ENCODE assay signal across 23 mouse cellular contexts in the genomic region with DNA sequence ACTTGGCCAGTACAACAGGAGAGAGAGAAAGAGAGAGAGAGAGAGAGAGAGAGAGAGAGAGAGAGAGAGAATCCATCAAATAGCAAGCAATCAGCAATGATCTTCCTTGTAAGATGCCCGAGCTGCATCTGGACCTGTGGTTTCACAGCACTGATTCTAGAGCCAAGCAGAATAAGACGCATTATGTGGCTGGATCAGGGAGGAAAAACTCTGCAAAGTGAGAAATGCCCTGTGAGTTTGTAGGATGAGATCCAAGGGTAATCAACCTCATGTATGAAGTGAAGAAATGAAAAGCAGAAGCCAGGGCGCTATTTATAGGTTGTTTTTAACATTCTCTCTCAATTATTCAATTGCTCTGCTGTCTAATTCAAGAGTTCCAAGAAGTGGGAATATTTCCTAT.
A peak's percentile ranks its signal among the peaks of the same experiment; 100 is the strongest.
DNase-seq lines count a peak whose midpoint lies in the region; ATAC-seq and TF ChIP-seq lines count a peak whose summit lies in the region.
"Had no signal": no experiment of that assay in that cellular context is flagged by ENCODE, and none has a peak within 500 bp of the region (broad histone marks: within the 10 kb centered on the region; RNA-seq: fewer than 3 reads in every experiment).

No protein-coding gene starts in this region.

- H3K9me3 ChIP-seq in embryonic facial prominence, embryonic 14.5 days (ENCODE audit: control insufficient read depth, low read length), result no peaks in the 10 kb centered on the region
- no peaks in the 10 kb centered on the region for H3K9me3 ChIP-seq in embryonic facial prominence, embryonic 10.5 days
- H3K9me3 ChIP-seq in lung, embryonic 14.5 days (ENCODE audit: low read depth, low read length), result no peaks in the 10 kb centered on the region
- no peaks in the 10 kb centered on the region for H3K9me3 ChIP-seq in embryonic facial prominence, embryonic 15.5 days (replicated peaks)
- H3K9me3 ChIP-seq in hindbrain, embryonic 13.5 days, result no peaks in the 10 kb centered on the region
- H3K9me3 ChIP-seq: embryonic facial prominence, embryonic 13.5 days; forebrain, embryonic 13.5 days; forebrain, embryonic 15.5 days had no signal

- TF ChIP-seq CTCF in lung, embryonic 14.5 days (IDR thresholded peaks at IDR 0.05; ENCODE audit: low read depth), result no peak
- no peak for TF ChIP-seq CTCF in lung, adult 2 months (IDR thresholded peaks at IDR 0.05; ENCODE audit: insufficient read depth, low read length)

- no peak overlapping the region for H3K27ac ChIP-seq in embryonic facial prominence, embryonic 14.5 days (replicated peaks; ENCODE audit: low read depth, low read length)
- no peak overlapping the region for H3K27ac ChIP-seq in embryonic facial prominence, embryonic 10.5 days (replicated peaks)
- no peak overlapping the region for H3K27ac ChIP-seq in lung, embryonic 14.5 days (ENCODE audit: low read depth)
- peak overlapping the region; percentile 60; the same call in 1 of the 2 replicates for H3K27ac ChIP-seq in embryonic facial prominence, embryonic 15.5 days (replicated peaks)
- H3K27ac ChIP-seq in hindbrain, embryonic 13.5 days, result no peak overlapping the region
- H3K27ac ChIP-seq: embryonic facial prominence, embryonic 13.5 days; forebrain, embryonic 13.5 days; forebrain, embryonic 15.5 days had no signal

- H3K36me3 ChIP-seq in embryonic facial prominence, embryonic 14.5 days (ENCODE audit: control insufficient read depth, insufficient read depth, low read length), result no peaks in the 10 kb centered on the region
- H3K36me3 ChIP-seq in embryonic facial prominence, embryonic 10.5 days (replicated peaks), result no peaks in the 10 kb centered on the region
- H3K36me3 ChIP-seq in lung, embryonic 14.5 days (ENCODE audit: insufficient read depth), result no peaks in the 10 kb centered on the region
- H3K36me3 ChIP-seq in embryonic facial prominence, embryonic 15.5 days, result no peaks in the 10 kb centered on the region
- no peaks in the 10 kb centered on the region for H3K36me3 ChIP-seq in hindbrain, embryonic 13.5 days
- H3K36me3 ChIP-seq: embryonic facial prominence, embryonic 13.5 days; forebrain, embryonic 15.5 days; G1E had no signal

- DNase-seq in embryonic facial prominence, embryonic 14.5 days (ENCODE audit: low spot score), result peak; percentile 56
- DNase-seq in embryonic facial prominence, embryonic 10.5 days (ENCODE audit: low spot score), result no peak
- peak; percentile 37 for DNase-seq in lung, embryonic 14.5 days
- no peak for DNase-seq in lung, adult 2 months
- DNase-seq in NIH3T3 (ENCODE audit: low read depth), result peak; percentile 3
- no peak for DNase-seq in spleen, adult 12 weeks (ENCODE audit: low spot score)
- DNase-seq: adrenal gland, adult 8-10 months; adrenal gland, postnatal 14 days; adrenal gland, postnatal 36 days; B cell, adult 2 months; cerebellum, adult 11-12 months; cerebellum, adult 2 months; cerebellum, postnatal 10 days; cerebellum, postnatal 25 days; forebrain, postnatal 0 days had no signal

- ATAC-seq in embryonic facial prominence, embryonic 14.5 days (ENCODE audit: low read depth), result no peak
- ATAC-seq in lung, embryonic 14.5 days (ENCODE audit: insufficient read depth), result no peak
- ATAC-seq in embryonic facial prominence, embryonic 15.5 days (ENCODE audit: insufficient number of reproducible peaks, low FRiP score, low TSS enrichment, low read depth), result no peak
- no peak for ATAC-seq in hindbrain, embryonic 13.5 days (ENCODE audit: low FRiP score)
- ATAC-seq: CD4-positive, CD25-positive, alpha-beta regulatory T cell, adult 4 months; forebrain, embryonic 13.5 days; forebrain, embryonic 15.5 days; forebrain, postnatal 0 days had no signal

- no peak for TF ChIP-seq POLR2A in lung, adult 2 months (IDR thresholded peaks at IDR 0.05; ENCODE audit: borderline replicate concordance, extremely low read depth, low read depth, low read length)

- 47% methylated on average over 3 of the region's 3 CpGs for WGBS in embryonic facial prominence, embryonic 14.5 days
- 84% methylated on average over 3 of the region's 3 CpGs for WGBS in embryonic facial prominence, embryonic 10.5 days
- 47% methylated on average over 3 of the region's 3 CpGs for WGBS in lung, embryonic 14.5 days
- WGBS in lung, adult 2 months, result 50% methylated on average over 3 of the region's 3 CpGs
- 38% methylated on average over 3 of the region's 3 CpGs for WGBS in embryonic facial prominence, embryonic 15.5 days
- WGBS in hindbrain, embryonic 13.5 days, result 82% methylated on average over 3 of the region's 3 CpGs

- H3K4me3 ChIP-seq in embryonic facial prominence, embryonic 14.5 days (ENCODE audit: low read depth, low read length), result no peak overlapping the region
- no peak overlapping the region for H3K4me3 ChIP-seq in embryonic facial prominence, embryonic 10.5 days
- no peak overlapping the region for H3K4me3 ChIP-seq in lung, embryonic 14.5 days (ENCODE audit: low read depth, low read length)
- no peak overlapping the region for H3K4me3 ChIP-seq in lung, adult 2 months (replicated peaks; ENCODE audit: extremely low read depth, low read depth, low read length)
- no peak overlapping the region for H3K4me3 ChIP-seq in embryonic facial prominence, embryonic 15.5 days (replicated peaks)
- H3K4me3 ChIP-seq in hindbrain, embryonic 13.5 days, result no peak overlapping the region
- H3K4me3 ChIP-seq: embryonic facial prominence, embryonic 13.5 days; erythroblast, embryonic 14.5 days; forebrain, embryonic 13.5 days; forebrain, embryonic 15.5 days had no signal

- H3K4me1 ChIP-seq in embryonic facial prominence, embryonic 14.5 days (ENCODE audit: control insufficient read depth, insufficient read depth, low read length), result no peaks in the 10 kb centered on the region; the same call in 1 of the 2 replicates
- no peaks in the 10 kb centered on the region for H3K4me1 ChIP-seq in embryonic facial prominence, embryonic 10.5 days
- H3K4me1 ChIP-seq in lung, embryonic 14.5 days (ENCODE audit: insufficient read depth), result no peaks in the 10 kb centered on the region
- H3K4me1 ChIP-seq in lung, adult 2 months (ENCODE audit: control insufficient read depth, insufficient read depth, low read length), result no peaks in the 10 kb centered on the region
- H3K4me1 ChIP-seq in embryonic facial prominence, embryonic 15.5 days, result no peaks in the 10 kb centered on the region
- H3K4me1 ChIP-seq in hindbrain, embryonic 13.5 days (replicated peaks), result no peaks in the 10 kb centered on the region
- H3K4me1 ChIP-seq: forebrain, embryonic 13.5 days; forebrain, embryonic 15.5 days had no signal

- H3K27me3 ChIP-seq in embryonic facial prominence, embryonic 14.5 days (replicated peaks; ENCODE audit: control insufficient read depth, insufficient read depth, low read length), result no peaks in the 10 kb centered on the region
- H3K27me3 ChIP-seq in embryonic facial prominence, embryonic 10.5 days (replicated peaks; ENCODE audit: low read depth, poor library complexity, severe bottlenecking), result peaks cover 22% of the 10 kb centered on the region
- H3K27me3 ChIP-seq in lung, embryonic 14.5 days (ENCODE audit: insufficient read depth, low read length), result no peaks in the 10 kb centered on the region
- H3K27me3 ChIP-seq in embryonic facial prominence, embryonic 15.5 days, result no peaks in the 10 kb centered on the region
- H3K27me3 ChIP-seq in hindbrain, embryonic 13.5 days, result peaks cover 69% of the 10 kb centered on the region
- H3K27me3 ChIP-seq: embryonic facial prominence, embryonic 13.5 days; forebrain, embryonic 13.5 days; forebrain, embryonic 15.5 days had no signal

- no peak overlapping the region for H3K4me2 ChIP-seq in embryonic facial prominence, embryonic 14.5 days (ENCODE audit: low read depth, low read length)
- no peak overlapping the region for H3K4me2 ChIP-seq in lung, embryonic 14.5 days
- no peak overlapping the region for H3K4me2 ChIP-seq in embryonic facial prominence, embryonic 15.5 days (replicated peaks)
- H3K4me2 ChIP-seq in hindbrain, embryonic 13.5 days, result no peak overlapping the region
- H3K4me2 ChIP-seq: embryonic facial prominence, embryonic 13.5 days; forebrain, embryonic 13.5 days; forebrain, embryonic 15.5 days had no signal

- H3K9ac ChIP-seq in embryonic facial prominence, embryonic 14.5 days (ENCODE audit: low read depth, low read length), result no peak overlapping the region
- no peak overlapping the region for H3K9ac ChIP-seq in lung, embryonic 14.5 days
- no peak overlapping the region for H3K9ac ChIP-seq in embryonic facial prominence, embryonic 15.5 days
- H3K9ac ChIP-seq in hindbrain, embryonic 13.5 days, result no peak overlapping the region
- H3K9ac ChIP-seq: embryonic facial prominence, embryonic 13.5 days; forebrain, embryonic 13.5 days; forebrain, embryonic 15.5 days; forebrain, postnatal 0 days had no signal

Comparison
In these comparisons a context has a peak if more than half of its experiments do, and no peak if none do; other contexts are left out.
1. DNase-seq: peak in embryonic facial prominence, embryonic 14.5 days (single experiment), lung, embryonic 14.5 days (single experiment) and NIH3T3 (single experiment); none in embryonic facial prominence, embryonic 10.5 days (single experiment), lung, adult 2 months (single experiment) and spleen, adult 12 weeks (single experiment).